Mouse (Mus musculus) stomach, postnatal 0 days (tissue): ENCODE data around the gene Il21.

ENCODE experiments used
- CTCF ChIP-seq: IDR thresholded peaks from 2 replicates; pipeline ENCODE4 v1.5.1; 2016; ENCODE audit warnings: antibody characterized with exemption, low read depth, mild to moderate bottlenecking, moderate library complexity
- EP300 ChIP-seq: optimal IDR thresholded peaks from 2 replicates; pipeline ENCODE3; 2016; ENCODE audit warnings: antibody characterized with exemption

DNA sequence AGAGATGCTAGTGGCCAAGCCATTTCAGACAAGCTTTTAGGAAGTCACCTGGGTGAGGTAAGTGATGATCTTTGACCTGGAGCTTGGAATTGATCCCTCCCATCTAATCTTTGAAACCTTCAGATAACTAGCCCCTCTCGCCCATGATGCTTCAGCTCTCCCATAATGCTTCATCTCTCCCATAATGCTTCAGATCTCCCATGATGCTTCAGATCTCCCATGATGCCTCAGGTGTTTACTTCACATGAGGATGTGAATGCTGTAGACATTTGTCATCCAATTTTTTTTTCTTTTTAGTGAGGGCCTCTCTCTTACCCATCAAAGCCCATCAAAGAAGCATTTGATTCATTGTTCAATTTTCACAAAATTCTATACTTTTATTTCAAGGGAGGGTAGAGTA is 46.9 kb downstream of the Il21 start:
- no peak for TF ChIP-seq EP300
- no peak for TF ChIP-seq CTCF
